Mouse (Mus musculus): ENCODE results near the gene Srgap3.

Srgap3 gene

DNA sequence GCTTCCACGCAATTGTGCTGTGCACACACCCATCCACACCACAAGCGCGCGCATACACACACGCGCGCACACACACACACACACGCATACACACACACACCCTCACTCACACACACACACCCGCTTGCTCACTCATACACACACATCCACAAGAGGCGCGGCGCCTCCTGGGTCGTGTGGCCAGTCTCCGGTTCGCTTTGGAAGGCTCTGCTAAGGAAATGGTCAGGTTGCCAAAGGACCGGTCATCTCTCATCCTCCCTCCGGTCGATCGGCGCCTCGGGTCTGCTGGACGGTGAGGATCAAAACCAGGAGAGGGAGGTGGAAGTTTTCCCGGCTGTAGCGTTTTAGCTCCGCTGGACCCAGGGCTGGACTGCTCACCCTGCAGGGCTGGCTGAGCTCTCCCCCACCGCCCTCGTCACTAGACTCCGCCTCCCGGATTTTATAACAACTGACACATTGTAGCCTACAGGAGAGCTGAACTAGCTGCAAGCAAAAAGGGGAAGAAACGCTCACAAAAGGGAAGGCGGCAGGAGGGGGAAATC is at the start of gene Srgap3:
Gene Srgap3 (minus strand): TSS at position 372 of the 542 bp plus-strand sequence.
- no peak for DNase-seq (ENCODE audit: extremely low read depth, low read depth, low spot score)

DNA sequence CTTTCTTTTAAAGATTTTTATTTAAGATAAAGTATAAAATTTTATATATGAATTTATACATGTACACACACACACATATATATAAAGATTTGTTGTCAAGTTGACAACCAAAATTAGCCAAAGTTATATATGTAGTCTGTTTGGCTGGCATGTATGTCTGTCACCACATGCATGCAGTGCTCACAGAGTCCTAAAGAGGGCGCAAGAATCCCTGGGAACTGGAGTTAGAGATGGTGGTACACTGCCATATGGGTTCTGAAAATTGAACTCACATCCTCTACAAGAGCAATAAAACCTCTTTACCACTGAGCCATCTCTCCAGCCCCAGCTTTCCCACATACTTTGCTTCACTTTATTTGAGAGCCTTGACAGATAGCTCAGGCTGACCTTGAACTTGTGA is 48.6 kb upstream of the Srgap3 start:
- no peak for DNase-seq (ENCODE audit: extremely low read depth, low read depth, low spot score)

DNA sequence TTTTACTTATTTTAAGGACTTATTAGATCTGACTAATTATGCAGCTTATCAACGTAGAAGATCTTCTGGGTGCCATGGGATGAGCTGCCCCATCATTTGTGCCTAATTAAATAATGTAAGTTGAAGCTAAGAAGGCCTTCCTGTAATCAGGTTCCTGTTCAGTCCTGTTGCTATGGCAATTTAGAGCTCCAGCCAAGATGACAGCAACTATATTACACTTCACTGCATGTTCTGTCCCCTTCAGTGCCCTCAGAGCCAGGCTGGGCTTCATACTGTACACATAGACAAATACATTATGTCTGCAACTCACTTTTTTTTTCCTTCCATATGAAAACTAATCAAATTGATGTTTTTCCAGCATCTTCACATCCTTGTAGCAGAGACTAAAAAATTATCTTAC is 43.1 kb upstream of the Srgap3 start:
- DNase-seq (ENCODE audit: extremely low read depth, low read depth, low spot score), result no peak

DNA sequence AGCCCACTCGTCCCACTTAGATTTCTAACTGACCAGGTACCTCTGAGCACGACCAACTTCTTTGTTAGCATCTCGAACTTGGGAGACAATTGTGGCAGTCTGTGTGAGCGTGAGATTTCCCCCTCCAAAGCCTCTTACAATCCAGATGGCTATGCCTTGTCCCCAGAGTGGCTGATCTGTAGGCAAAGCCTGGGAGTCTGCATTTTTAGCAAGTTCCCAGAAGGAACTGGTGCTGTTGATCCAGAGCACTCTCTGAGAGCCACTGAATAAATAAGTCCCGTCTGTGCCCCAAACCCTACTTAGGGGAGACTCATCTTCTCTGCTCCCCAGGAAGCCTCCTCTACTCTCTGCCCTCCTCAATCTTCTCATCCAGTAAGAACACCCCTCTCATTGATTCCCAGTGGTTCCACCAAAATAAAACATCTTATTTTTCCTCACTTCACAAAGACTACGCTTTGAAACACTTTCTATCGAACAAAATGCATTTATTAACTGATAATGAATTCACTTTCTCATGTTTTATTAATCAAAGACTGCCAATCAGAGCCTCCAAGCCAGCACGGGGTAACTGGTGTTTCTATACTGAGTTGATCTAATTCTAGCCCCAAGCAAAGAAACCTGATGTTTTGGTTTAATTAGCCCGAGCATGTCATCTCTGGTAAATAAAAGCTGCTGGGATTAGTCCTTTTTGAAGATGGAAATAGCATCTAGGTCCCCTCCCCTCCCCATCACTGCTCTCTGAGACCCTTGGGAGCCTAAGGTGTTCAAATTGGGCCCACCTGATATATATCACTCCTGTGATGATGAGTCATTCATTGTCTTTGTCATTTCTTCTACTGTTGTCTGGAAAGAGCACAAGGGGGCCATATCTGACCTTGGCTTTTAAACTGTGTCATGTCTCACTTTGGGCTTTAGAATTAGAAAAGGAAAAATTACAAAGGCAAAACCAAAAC is 38.6 kb upstream of the Srgap3 start:
- no peak for DNase-seq (ENCODE audit: extremely low read depth, low read depth, low spot score)

DNA sequence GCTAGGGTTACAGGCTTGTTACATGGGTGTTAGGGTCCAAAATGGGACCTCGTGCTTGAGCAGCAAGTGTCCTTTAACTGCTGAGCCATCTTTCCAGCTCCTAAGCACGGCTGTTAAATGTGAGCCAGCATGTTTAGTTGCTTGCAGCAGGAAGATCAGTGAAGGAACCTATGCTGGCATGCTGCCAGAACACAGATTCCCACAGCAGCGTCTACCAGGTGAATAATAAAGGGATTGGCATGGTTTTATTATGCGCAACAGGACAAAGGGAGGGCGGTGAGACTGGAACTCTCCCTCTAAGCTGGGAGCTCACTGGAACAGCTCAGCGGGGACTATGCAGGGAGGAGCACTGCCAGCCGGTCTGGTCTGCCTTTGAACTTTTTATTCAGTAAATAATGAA is 35.2 kb upstream of the Srgap3 start:
- DNase-seq (ENCODE audit: extremely low read depth, low read depth, low spot score), result no peak

DNA sequence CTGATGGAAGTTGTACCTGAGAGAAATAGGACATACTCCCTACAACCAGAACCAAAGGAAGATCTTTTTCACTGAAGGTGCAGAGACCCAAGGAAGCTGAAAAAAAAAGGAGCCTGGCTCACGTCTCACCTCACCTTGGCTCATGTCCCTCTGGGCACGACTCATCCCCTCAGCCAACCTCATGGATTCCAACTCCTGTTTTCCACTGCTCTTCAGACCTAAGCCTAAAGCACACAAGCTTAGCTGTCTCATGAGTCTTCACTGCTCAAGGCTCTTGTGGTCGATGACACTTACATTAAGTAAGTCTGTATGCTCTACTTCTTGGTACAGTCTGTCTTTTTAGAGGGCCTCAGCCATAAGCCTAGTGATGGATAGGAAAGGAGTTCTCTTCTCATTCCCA is 31.9 kb upstream of the Srgap3 start:
- no peak for DNase-seq (ENCODE audit: extremely low read depth, low read depth, low spot score)

DNA sequence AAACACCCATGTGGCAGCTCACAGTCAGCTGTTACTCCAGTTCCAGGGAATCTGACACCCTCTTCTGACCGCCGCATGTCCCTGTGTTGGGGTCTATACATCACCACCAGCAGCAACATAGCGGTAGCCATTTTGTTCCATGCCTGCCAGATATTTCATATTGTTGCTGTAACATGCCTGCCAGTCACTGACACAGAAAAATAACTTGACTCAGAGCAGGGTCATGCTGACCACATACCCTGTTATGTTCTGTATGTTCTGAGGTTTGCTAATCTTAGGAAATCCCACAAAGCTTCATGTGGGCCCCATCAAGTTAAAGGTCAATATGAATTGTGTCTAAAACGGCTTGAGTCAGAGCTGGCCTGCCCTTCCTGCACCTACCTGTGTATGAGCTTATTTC is 30.2 kb upstream of the Srgap3 start:
- no peak for DNase-seq (ENCODE audit: extremely low read depth, low read depth, low spot score)

DNA sequence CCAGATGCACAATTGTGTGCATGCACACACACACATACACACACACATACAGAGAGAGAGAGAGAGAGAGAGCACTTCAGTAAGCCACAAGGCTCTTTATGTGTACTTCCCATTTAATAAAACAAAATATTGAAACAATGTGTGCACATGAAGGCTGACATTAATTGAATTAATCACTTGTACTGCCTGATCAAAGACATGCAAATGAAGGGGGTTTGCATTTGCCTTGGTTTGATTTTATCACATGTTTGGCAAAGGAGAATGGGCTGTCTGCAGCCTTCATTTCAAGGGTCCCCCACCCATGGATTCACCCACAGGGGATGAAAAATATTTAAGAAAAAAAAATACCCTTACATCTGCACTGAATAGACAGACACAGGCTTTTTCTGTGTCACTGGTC is 29.5 kb upstream of the Srgap3 start:
- DNase-seq (ENCODE audit: extremely low read depth, low read depth, low spot score), result no peak

DNA sequence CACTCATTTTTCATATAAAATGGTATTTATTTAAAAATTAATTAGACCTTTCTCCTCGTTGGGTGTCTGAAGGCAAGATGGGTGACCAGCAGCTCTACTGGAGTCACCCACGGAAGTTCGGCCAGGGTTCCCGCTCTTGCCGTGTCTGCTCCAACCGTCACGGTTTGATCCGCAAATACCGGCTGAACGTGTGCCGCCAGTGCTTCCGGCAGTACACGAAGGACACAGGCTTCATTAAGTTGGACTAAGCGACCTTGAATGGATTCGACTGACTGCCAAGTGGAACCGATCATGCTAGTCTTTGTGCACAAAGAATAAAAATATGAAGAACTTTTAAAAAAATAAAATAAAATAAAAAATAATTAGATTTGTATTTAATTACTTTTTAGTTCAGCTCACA is 29.1 kb upstream of the Srgap3 start:
- DNase-seq (ENCODE audit: extremely low read depth, low read depth, low spot score), result no peak

DNA sequence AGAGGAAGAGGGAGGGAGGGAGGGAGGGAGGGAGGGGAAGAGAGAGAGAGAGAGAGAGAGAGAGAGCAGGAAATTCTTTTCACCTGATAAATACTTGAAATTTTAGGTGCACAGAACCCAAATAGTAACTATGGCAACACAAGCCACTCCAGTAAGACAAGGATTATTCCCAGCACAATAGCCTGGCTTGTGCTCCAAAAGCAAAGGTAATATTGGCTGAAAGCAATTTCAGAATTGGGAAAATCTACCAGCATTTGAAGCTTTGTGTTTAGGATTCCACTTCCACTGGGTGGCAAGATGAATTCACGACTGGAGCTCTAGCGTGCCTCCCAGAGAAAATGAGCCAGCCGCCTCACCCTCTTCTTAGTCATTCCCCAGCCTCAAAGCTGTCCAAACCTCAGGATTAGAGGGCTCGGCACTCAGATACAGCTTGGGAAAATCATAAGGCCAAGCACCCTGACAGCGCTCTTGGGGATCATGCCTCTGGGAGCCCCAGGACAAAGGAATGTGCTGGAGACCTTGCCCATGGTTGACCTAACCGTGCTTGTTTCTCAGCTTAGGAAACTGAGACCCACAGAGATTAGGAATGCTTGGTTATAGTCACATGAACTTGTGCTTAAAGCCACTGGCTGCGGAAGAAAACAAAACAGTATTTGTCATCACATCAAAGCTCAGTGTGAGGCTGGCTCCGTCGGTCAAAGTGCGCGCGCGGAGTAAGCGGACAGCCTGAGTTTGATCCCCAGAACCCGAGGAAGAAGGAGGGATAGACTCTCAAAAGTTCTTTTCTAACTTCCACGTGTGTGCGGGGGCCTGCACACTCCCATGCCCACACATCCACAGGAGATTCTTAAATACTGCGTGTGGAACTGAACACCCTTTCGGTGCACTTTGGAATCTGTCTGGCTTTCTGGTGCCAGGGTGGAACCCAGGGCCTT is 27.0 kb upstream of the Srgap3 start:
- DNase-seq (ENCODE audit: extremely low read depth, low read depth, low spot score), result no peak

DNA sequence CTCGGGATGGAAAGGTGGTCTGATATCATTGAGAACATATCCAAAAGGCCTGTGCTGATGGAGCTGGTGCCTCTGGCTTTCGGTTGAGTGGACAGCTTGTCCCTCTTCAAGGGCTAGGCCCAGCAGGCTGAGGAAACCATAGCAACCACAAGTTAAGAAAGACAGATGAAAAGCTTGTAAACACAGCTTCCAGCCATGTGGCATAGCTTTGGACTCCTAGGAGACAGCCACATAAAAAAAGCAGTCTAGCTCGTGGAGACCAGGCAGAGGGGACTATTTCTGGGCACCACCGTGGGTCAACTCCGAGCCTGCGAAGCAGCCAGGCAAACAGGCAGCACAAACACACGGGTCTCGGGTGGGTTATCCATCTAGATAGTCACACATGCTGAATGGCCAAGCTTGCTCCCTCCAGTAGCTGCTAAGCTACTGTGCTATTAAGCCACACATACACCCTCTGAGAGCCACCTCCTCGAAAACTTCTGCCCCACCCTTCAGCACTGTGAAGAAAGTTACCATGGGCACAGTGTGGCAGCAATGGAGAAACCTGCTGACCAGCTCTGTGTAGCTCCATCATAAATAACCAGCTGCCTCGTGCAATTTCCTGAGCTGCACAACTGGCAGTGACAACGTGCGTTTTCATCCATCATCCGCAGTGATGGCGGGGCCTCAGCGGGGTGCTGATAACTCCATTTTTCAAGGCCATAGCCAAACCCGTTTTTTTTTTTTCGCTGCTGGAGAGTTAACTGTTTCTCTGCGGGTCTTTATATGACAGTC is 26.0 kb upstream of the Srgap3 start:
- no peak for DNase-seq (ENCODE audit: extremely low read depth, low read depth, low spot score)

DNA sequence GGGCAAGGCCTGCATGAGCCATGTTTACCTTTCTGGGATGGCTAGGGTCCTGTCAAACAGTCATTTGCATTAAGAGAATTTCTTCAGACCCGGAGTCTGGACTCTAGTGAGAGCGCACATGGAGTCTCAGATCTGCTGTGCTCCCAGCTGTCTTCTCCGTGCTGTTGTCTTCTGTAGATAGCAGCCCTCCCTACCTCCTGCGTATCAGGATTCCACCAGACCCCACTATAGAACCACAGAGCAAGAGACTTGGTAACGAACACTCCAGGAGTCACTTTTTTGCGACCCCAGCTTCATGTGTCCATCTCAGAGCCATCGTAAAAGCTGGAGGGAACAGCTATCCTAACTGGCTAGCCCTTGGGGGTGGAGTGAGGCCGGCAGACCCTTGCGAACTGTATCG is 25.1 kb upstream of the Srgap3 start:
- no peak for DNase-seq (ENCODE audit: extremely low read depth, low read depth, low spot score)

DNA sequence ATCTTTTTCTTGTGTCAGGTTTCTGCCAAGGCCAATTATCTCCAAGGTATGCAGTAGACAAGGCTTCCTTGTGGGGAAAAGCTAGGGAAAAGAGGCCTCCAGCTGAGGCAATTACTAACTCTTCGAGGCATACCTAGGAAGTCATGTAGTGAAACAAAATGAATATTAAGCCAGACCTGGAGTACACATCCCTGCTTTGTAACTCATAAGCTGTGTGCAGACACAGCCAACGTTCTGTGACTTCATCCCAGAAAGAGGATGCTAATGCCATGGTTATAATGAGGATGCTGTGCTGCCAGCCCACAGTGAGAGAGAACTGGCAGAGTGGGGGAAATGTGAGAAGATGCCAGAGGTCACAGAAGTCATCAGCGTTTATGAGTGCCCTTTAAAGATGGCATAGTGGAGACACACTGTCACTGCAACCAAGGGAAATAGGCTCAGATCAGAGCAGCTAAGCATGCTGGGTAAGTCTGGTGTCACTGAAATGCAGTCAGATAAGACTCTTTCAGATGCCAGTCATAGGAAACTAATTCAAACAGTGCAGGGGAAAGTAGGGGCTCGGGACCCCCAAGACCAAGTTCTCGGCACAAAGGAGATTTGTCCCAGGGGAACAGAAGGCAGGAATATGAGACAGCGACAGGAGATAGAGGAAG is 24.2 kb upstream of the Srgap3 start:
- DNase-seq (ENCODE audit: extremely low read depth, low read depth, low spot score), result no peak

DNA sequence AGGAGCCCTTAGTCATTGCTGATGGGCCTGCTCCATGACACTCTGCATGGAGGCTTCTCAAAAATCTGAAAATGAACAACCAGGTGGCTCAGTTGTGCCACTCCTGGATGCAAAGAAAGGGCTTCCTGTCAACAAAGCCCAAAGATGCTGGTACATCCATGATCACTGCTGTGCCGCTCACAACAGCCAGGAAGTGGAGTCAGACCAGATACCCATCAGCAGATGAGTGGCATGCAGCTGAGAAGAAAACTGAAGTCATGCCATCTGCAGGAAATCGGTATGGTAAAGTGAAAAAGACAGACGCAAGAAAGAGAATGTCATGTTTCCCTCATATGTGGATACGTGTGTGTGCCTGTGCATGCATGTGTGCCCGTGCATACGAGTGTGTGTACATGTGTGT is 20.3 kb upstream of the Srgap3 start:
- no peak for DNase-seq (ENCODE audit: extremely low read depth, low read depth, low spot score)

DNA sequence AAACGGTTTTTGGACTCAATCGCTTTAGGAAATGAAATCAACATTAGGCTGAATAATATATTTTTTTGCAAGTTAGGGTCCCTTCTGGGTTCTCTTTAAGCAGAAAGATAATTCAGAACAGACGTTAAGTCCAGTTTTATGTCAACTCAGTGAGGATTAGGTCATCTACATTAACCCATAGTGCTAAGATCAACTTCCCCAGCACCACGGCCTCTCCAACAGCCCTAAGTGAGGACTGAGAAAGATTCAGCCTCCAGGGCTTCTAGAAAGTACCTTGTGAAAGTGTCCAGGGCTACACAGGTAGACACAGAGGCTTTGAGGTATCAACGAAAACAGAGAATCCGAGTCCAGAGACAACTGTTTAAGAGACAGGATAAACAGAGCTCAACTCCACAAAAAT is 11.3 kb upstream of the Srgap3 start:
- DNase-seq (ENCODE audit: extremely low read depth, low read depth, low spot score), result no peak

DNA sequence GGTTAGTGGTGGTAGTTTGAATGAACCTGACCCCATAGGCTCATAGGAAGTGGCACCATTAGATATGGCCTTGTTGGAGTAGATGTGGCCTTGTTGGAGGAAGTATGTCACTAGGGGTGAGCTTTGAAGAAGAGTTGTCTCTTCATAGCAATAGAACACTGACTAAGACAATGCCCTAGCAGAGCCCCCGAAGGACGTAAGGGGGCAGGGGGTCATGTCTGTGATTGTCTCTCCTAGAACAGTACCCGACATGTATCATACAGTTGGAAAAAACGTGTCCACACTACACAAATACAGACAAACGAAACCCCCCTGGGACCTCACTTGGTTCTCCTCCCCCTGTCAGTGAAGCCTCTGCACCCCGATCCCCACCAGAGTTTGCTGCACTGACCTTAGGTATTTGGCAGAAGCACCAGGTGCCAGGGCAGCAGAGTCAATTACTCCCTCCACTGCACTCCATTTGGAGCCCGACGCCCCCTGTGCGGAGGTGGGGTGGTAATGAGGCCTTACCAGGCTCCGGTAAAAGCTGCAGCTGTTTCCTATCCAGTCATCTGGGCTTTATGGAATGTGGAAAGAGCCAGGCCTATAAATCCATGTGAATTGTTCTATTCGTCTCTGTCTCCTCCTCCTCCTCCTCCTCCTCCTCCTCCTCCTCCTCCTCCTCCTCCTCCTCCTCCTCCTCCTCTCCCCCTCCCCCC is 10.7 kb upstream of the Srgap3 start:
- no peak for DNase-seq (ENCODE audit: extremely low read depth, low read depth, low spot score)

DNA sequence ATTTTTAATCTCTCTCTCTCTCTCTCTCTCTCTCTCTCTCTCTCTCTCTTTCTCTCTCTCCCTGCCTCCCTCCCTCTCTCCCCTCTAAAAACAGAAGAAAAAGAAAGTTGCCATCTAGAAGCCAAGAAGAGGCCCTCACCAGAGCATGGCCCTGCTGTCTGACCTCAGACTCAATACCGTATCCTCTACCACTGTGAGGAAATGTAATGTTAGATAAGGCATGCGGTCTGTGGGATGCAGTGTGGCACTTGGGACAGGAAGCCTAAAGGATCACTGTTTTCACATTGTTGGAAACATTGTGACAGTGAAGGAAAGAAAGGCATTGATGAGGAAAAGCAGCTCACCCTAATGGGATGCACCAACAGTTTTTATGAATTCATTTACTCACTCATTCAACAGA is 8.7 kb upstream of the Srgap3 start:
- no peak for DNase-seq (ENCODE audit: extremely low read depth, low read depth, low spot score)

DNA sequence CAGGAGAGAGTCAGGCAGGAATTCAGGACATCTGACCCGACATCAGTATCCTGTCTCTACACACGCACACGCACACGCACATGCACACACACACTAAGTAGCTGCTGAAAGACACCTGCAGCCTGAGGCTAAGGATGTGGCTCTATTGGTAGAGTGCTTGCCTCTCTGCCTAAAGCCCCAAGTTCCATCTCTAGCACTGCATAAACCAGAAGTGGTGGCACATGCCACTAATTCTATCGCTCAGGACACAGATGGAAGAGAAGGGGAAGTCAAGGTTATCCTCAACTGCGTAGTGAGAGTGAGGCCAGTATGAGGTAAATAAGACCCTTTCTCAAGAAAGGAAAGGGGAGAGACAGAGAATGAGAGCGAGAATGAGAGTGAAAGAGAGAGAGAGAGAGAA is 6.8 kb upstream of the Srgap3 start:
- DNase-seq (ENCODE audit: extremely low read depth, low read depth, low spot score), result no peak

DNA sequence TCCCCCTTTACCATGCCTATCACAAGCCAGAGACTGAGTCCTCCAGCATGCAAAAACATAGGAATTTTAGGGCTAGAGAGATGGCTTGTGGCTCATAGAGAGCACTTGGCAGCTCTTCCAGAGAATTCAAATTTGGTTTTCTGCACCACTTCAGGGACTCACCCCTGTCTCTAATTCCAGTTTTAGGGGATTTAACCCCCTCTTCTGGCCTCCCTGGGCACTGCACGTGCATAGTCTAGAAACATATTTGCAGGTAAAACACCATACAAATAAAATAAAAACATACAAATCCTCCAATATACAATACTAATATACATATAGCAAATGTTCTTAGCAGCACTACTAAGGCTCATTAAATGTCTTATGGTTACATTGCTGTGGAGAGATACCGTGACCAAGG is 4.2 kb upstream of the Srgap3 start:
- no peak for DNase-seq (ENCODE audit: extremely low read depth, low read depth, low spot score)

All from fat pad, adult 2 months (tissue).